Mouse (Mus musculus): Measurements from ENCODE around the gene Abcg8. TPM values are rescaled to one million over a fixed set of nuclear protein-coding genes. Genes with fewer than 3 reads are reported as not detected.

Gene Abcg8
- total RNA-seq, 2 experiments from 2014 or later = 0.09 TPM; not detected in 1

Other genes starting within 250 kb of the Abcg8 start
- 10 to 100 TPM; 11.6 to 14.9 TPM for gene Thada, start 210.1 kb upstream of the Abcg8 start, total RNA-seq (2021)
- 1 to 10 TPM; 4.9 to 6.8 TPM for gene Plekhh2, start 164.4 kb upstream of the Abcg8 start, total RNA-seq (2021)
- gene Dync2li1, start 49.8 kb upstream of the Abcg8 start, total RNA-seq (2021) = 10 to 100 TPM; 21.0 to 23.1 TPM
- not detected for gene Abcg5, start 6.7 kb downstream of the Abcg8 start, total RNA-seq (2021)
- 10 to 100 TPM; 55.4 to 63.3 TPM for gene Lrpprc, start 114.5 kb downstream of the Abcg8 start, total RNA-seq (2021)